Mouse (Mus musculus) c-Kit-positive CD71-positive TER-119-negative erythroid progenitor cells, embryonic 14.5 days (primary cell): ENCODE measurements around the gene Sdhd.
A peak's percentile ranks its signal among the peaks of the same experiment; 100 is the strongest.
"Not testable (repeated sequence)": the region's sequence is repeated elsewhere in the genome, so short reads cannot be mapped to it uniquely, and the experiment has no call there.

ENCODE experiments used
- DNase-seq: peaks from one replicate; pipeline ENCODE4 v3.0.0-alpha.2; 2013; ENCODE audit warnings: low read depth

Sdhd gene

GRCm38 (mm10) chr9:50603189-50603997 is at the start of gene Sdhd, which contains the start of gene Timm8b:
Gene Sdhd, minus strand, starts transcription at chr9:50603812.
Gene Timm8b, plus strand, starts transcription at chr9:50603910.
- peak; percentile 95 for DNase-seq

GRCm38 (mm10) chr9:50650503-50650902 is 46.9 kb upstream of the Sdhd start:
- DNase-seq = peak; percentile 54

GRCm38 (mm10) chr9:50646826-50647370 is 43.3 kb upstream of the Sdhd start:
- DNase-seq = no peak

DNA sequence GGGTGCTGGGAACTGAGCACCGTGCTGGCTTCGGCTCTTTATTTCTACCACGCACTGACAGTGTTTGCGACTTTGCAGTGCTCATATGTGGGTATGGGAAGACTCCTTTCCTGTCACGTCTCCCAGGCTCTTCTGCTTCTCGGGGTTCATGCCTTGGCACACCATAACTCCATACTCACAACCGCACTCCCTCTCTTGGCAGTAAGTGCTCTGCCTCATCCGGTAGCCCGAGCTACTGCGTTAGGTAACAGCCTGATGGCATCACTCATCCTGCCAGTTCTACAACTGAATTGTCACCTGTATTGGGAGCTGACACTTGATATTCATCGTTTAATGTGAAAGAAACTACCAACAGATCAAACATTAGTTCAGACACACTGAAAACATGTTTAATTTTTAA is 30.7 kb upstream of the Sdhd start:
- no peak for DNase-seq

- DNase-seq = peak; percentile 30
Measured at GRCm38 (mm10) chr9:50633059-50633458, 29.4 kb upstream of the Sdhd start.

GRCm38 (mm10) chr9:50632016-50632688 is 28.5 kb upstream of the Sdhd start:
- DNase-seq = no peak

GRCm38 (mm10) chr9:50630903-50631302 is 27.3 kb upstream of the Sdhd start:
- DNase-seq = not testable (repeated sequence)

DNA sequence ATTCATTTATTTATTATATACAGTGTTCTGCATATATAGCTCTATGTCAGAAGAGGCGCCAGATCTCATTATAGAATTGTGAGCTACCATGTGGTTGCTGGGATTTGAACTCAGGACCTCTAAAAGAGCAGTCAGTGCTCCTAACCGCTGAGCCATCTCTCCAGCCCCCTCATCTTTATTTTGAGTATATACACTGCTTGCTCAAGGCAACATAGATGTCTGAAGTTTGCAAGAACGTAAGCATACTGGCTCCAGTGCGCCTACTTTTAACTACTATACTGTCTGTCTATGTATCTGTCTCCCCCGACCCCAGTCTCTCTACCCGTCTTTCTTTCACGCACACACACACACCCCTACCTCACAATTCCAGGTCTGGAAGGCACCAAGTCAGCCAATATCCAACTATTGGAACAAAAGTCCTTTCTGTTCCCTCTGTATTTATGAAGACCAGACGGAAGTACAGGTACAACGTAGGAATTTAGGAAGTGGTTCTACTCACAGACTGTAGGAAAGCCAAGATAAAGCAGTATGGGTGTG is 14.2 kb upstream of the Sdhd start:
- no peak for DNase-seq

- peak; percentile 88 for DNase-seq
Measured at GRCm38 (mm10) chr9:50616766-50617603, 13.4 kb upstream of the Sdhd start, which contains the start of the genes Pih1d2 and Nkapd1. Gene Pih1d2, plus strand, starts transcription at chr9:50617321. Gene Nkapd1, minus strand, starts transcription at chr9:50617464.

DNA sequence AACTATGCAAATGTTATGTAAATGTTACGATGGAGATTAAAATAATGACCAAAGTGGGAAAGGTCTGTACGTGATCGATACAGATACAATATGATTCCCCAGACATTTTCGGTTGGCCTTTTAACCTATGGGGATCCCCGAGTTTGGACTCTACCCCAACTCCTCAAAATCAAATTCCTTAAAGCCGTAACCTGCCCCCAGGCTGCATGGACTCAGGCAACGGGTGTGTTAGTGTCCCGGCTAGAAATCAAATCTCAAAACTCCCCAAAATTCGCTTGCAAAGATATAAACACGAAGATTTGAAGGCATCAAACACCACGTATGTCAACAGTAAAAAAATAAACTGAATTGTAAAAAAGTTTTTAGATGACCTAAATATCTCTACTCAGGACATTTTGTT is 12.5 kb upstream of the Sdhd start:
- no peak for DNase-seq

GRCm38 (mm10) chr9:50612115-50612514 is 8.5 kb upstream of the Sdhd start:
- no peak for DNase-seq

DNA sequence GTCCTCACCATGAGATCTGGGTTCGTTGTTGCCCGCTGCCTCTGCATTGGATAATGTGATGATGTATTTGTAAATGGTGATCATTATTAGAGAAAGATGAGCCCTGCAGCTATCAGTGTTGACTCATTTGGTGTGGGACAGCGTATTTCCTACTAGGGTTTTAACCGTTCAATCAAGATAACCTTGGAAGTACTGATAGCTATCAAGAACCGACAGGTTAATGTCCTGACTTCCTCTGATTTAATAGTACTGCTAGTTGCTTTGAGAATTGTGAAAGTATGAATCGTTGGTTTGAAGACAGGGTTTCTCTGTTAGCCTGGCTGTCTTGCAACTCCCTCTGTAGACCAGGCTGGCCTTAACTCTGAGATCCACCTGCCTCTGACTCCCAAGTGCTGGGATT is 726 bp upstream of the Sdhd start:
- DNase-seq = no peak

GRCm38 (mm10) chr9:50603998-50604324 is 349 bp upstream of the Sdhd start:
- no peak for DNase-seq

DNA sequence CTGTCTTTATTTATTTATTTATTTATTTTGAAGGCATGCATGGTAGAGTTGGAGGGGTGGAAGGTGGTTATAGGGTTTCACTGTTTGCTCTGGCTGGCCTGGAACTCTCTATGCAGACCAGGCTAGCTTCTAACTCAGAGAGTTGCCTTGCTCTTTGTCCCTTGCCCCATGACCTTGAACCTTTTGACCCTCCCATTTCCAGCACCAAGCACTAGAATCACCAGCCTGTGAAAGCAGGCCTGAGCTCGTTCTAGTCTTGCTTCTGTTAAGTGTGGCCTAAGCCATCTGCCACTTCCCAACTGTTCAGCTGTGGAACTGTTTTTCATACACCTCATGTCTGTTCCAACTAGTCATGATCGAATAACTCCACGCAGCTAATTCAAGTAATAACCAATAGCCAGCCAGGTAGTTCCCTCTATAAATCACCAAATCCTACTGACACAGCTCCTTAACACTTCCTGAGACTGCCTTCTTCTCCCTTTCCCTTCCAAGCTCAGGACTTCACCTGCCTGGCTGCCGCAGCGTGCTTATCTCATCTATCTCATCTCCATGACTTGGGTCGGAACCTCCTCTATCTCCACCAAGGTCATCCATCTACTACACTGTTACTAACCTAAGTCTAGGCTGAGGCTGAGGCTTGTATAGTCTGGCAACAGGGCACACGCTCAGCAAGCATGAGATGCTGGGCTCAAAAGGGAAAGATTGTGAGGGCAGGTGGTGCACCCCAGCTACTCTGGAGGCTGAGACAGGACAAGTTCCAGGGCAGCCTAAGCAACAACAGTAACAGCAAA is 1.4 kb downstream of the Sdhd start:
- DNase-seq = no peak

DNA sequence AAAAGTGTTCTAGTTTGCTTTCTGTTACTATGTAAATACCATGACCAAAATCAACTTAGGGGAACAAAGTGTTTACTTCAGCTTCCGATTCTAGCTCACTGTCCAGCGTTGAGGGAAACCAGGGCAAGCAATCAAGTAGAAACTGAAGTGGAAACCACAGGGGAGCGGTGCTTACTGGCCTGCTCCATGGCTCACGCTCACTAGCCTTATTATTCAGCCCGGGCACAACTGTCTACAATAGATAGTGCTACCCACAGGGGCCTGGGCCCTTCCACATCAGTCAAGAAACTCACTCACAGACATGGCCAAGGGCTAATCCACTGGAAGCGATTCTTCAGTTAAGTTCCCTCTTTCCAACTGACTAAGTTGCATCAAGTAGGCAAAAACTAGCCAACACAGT is 2.1 kb downstream of the Sdhd start:
- peak; percentile 49 for DNase-seq

- DNase-seq = no peak
Measured at GRCm38 (mm10) chr9:50596973-50597372, 6.6 kb downstream of the Sdhd start.

DNA sequence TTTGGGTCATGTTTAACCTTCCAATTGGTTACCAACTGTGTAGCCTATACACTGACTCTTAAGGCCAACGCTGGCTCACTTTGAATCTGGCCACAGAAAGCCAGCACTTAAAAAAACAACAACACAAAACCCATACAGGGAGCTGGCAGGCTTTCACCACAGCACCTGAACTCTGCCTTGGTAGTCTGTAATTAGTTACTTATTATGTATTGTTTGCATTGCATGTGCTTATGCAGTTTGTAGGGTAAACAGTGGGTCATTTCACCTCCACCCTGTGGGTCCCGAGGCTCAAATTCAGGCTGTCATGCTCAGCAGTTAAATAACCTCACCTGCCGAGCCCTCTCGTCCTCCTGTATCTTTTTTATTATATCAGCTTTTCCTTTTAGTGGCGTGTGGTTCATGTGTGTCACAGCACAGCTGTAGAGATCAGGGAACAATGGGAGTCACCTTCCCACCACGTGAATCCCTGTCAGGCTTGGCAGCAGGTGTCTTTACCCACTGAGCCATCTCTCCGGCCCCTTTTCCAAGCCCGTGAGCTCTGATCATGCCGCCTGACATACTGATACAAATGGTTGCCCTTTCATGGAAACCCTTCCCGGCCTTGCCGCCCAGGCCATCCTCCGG is 8.7 kb downstream of the Sdhd start:
- DNase-seq = no peak

DNA sequence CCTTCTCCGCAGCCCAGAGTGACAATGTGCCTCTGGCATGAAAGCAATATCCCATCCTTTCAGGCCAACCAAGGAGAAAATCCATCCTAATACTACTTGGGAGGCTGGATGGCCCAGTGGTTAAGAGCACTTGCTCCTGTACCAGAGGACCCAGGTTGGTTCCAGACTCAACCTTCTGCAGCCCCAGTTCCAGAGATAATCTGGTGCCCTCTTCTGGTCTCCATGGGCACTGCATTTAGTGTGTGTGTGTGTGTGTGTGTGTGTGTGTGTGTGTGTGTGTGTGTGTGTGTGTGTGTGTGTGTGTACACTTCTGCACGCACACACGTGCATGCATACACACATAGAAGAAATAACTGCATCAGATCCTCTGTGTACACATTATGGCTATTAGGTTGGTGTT is 10.1 kb downstream of the Sdhd start:
- DNase-seq = peak; percentile 46

GRCm38 (mm10) chr9:50592955-50593354 is 10.7 kb downstream of the Sdhd start:
- no peak for DNase-seq

DNA sequence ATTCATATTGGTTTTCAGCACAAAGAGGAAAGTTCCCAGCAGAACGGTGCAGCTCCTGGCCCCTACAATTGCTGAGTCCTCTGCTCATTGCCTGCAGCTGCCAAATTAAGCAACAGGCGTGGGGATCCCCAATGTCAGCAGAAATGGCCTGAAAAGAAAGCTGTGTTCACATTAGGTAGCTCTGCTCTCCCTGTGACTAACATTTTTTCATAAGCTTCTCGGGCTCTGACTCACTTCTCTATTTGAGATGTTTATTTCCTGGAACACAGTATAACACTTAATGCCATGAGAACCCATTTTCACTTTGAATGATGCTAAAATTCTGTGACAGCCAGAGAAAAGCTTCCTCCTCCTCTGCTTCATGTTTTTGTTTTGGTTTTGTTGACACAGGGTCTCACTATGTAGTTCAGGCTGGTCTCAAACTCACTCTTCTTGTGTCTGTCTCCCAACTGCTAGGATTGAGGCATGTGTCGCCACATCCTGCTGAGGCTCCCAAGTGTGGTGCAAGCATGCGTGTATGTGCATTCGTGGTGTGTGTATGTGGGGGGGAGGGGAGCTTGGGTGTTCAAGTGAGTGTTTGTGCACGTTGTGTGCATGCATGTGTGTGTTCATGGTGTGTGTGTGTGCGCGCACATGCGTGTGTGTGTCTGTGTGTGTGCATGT is 12.6 kb downstream of the Sdhd start:
- no peak for DNase-seq
